Mouse (Mus musculus) megakaryocyte, embryonic 14.5 days (primary cell): Measurements from ENCODE around the gene St7.

ENCODE experiments used
- FLI1 ChIP-seq: IDR thresholded peaks from 2 replicates; pipeline ENCODE4 v1.6.1; 2012; ENCODE audit warnings: low read length, inconsistent platforms, mixed read lengths
- GATA1 ChIP-seq: IDR thresholded peaks from 3 replicates; pipeline ENCODE4 v1.6.1; 2012; ENCODE audit warnings: mixed read lengths, low read length, inconsistent platforms, borderline replicate concordance

- TF ChIP-seq GATA1, result no peak
- no peak for TF ChIP-seq FLI1
Observed at GRCm38 (mm10) chr6:17829981-17830380, 137.2 kb downstream of the St7 start.
